In the genomic region with DNA sequence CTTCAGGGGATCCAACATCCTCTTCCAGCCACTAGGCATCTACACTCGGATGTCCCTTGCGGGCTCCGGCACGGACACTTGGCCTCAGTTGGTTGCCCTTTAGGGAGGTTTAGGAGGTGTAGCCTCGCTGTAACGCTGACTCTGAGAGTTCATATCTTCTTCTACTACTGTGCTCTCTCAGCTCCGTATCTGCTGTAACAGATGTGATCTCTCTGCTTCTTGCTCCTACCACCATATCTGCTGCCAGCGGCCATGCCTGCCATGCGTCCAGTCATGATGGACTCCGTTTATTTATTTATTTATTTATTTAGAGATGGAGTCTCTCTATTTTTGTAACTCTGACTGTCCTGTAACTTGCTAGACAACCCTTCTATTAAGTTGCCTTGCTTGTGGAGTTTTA, we compare ENCODE assay signal across 31 mouse cellular contexts. TPM values are rescaled to one million over a fixed set of nuclear protein-coding genes. Genes with fewer than 3 reads are reported as not detected.
A peak's percentile ranks its signal among the peaks of the same experiment; 100 is the strongest.
DNase-seq lines count a peak whose midpoint lies in the region; ATAC-seq and TF ChIP-seq lines count a peak whose summit lies in the region.
"Had no signal": no experiment of that assay in that cellular context is flagged by ENCODE, and none has a peak within 500 bp of the region (broad histone marks: within the 10 kb centered on the region; RNA-seq: fewer than 3 reads in every experiment).

No protein-coding gene starts in this region.

- H3K9me3 ChIP-seq in liver, postnatal 0 days (ENCODE audit: low read length) = no peaks in the 10 kb centered on the region
- H3K9me3 ChIP-seq in liver, embryonic 13.5 days (replicated peaks) = no peaks in the 10 kb centered on the region
- no peaks in the 10 kb centered on the region for H3K9me3 ChIP-seq in liver, embryonic 16.5 days (replicated peaks; ENCODE audit: control insufficient read depth, low read length)
- H3K9me3 ChIP-seq: embryonic facial prominence, embryonic 12.5 days; embryonic facial prominence, embryonic 15.5 days; forebrain, embryonic 10.5 days; forebrain, embryonic 13.5 days; G1E; heart, embryonic 10.5 days; heart, embryonic 13.5 days had no signal

- no peak for ATAC-seq in liver, postnatal 0 days
- peak; percentile 73 for ATAC-seq in liver, embryonic 13.5 days (ENCODE audit: low read depth)
- ATAC-seq in liver, embryonic 16.5 days (ENCODE audit: low read depth) = peak; percentile 83
- ATAC-seq: forebrain, embryonic 13.5 days; forebrain, embryonic 16.5 days; hindbrain, postnatal 0 days had no signal

- TF ChIP-seq EP300 in liver, postnatal 0 days (IDR thresholded peaks at IDR 0.05; ENCODE audit: low read depth) = no peak

- no peak overlapping the region for H3K4me2 ChIP-seq in liver, postnatal 0 days (ENCODE audit: low read depth, low read length)
- H3K4me2 ChIP-seq in liver, embryonic 13.5 days = peak overlapping the region; percentile 18
- H3K4me2 ChIP-seq in liver, embryonic 16.5 days (ENCODE audit: low read depth, low read length) = no peak overlapping the region
- H3K4me2 ChIP-seq: embryonic facial prominence, embryonic 12.5 days; embryonic facial prominence, embryonic 15.5 days; forebrain, embryonic 13.5 days; heart, embryonic 13.5 days; hindbrain, embryonic 14.5 days had no signal

- H3K27ac ChIP-seq in liver, postnatal 0 days (ENCODE audit: low read depth) = no peak overlapping the region
- no peak overlapping the region for H3K27ac ChIP-seq in liver, embryonic 13.5 days
- H3K27ac ChIP-seq in liver, embryonic 16.5 days (ENCODE audit: low read length) = no peak overlapping the region
- H3K27ac ChIP-seq: embryonic facial prominence, embryonic 12.5 days; embryonic facial prominence, embryonic 15.5 days; forebrain, embryonic 10.5 days; forebrain, embryonic 13.5 days; heart, adult 2 months; heart, embryonic 10.5 days; heart, embryonic 13.5 days; hindbrain, embryonic 14.5 days; hindbrain, postnatal 0 days had no signal

- H3K4me3 ChIP-seq in liver, postnatal 0 days (ENCODE audit: low read depth, low read length) = no peak overlapping the region
- no peak overlapping the region for H3K4me3 ChIP-seq in liver, embryonic 13.5 days (replicated peaks)
- H3K4me3 ChIP-seq in liver, embryonic 16.5 days (ENCODE audit: low read depth, low read length) = no peak overlapping the region
- H3K4me3 ChIP-seq: embryonic facial prominence, embryonic 12.5 days; embryonic facial prominence, embryonic 15.5 days; forebrain, embryonic 10.5 days; forebrain, embryonic 13.5 days; heart, adult 2 months; heart, embryonic 10.5 days; heart, embryonic 13.5 days had no signal

- no peaks in the 10 kb centered on the region for H3K36me3 ChIP-seq in liver, postnatal 0 days (replicated peaks; ENCODE audit: insufficient read depth, low read length)
- no peaks in the 10 kb centered on the region for H3K36me3 ChIP-seq in liver, embryonic 13.5 days
- no peaks in the 10 kb centered on the region for H3K36me3 ChIP-seq in liver, embryonic 16.5 days (ENCODE audit: control insufficient read depth, insufficient read depth)
- H3K36me3 ChIP-seq: embryonic facial prominence, embryonic 12.5 days; embryonic facial prominence, embryonic 15.5 days; forebrain, embryonic 10.5 days; G1E; heart, embryonic 10.5 days; heart, embryonic 13.5 days had no signal

- peak; percentile 58 for DNase-seq in liver
- no peak for DNase-seq in liver, postnatal 0 days
- DNase-seq in liver, embryonic 13.5 days = peak; percentile 33
- DNase-seq in c-Kit-positive CD71-positive TER-119-positive erythroid progenitor cells, embryonic 14.5 days (ENCODE audit: low spot score) = no peak
- DNase-seq in kidney, postnatal 14 days = no peak
- no peak for DNase-seq in spleen, adult 18-20 months
- DNase-seq: adrenal gland, adult 2 months; adrenal gland, postnatal 14 days; B cell, adult 2 months; cerebellum, adult 11 months; cerebellum, adult 2 months; cerebellum, adult 9-11 months; cerebellum, postnatal 25 days; gastrocnemius, postnatal 10 days; gastrocnemius, postnatal 36 days; heart, adult 2 months; heart, postnatal 14 days; heart, postnatal 4 days had no signal

- H3K4me1 ChIP-seq in liver, postnatal 0 days (ENCODE audit: insufficient read depth) = no peaks in the 10 kb centered on the region
- H3K4me1 ChIP-seq in liver, embryonic 13.5 days (replicated peaks) = peaks cover 30% of the 10 kb centered on the region
- peaks cover 19% of the 10 kb centered on the region for H3K4me1 ChIP-seq in liver, embryonic 16.5 days (ENCODE audit: control insufficient read depth, low read depth, low read length)
- H3K4me1 ChIP-seq: forebrain, embryonic 13.5 days had no signal

- no peaks in the 10 kb centered on the region for H3K27me3 ChIP-seq in liver, postnatal 0 days (ENCODE audit: insufficient read depth, low read length)
- H3K27me3 ChIP-seq in liver, embryonic 13.5 days = no peaks in the 10 kb centered on the region
- H3K27me3 ChIP-seq in liver, embryonic 16.5 days (ENCODE audit: control insufficient read depth, insufficient read depth, low read depth, low read length) = no peaks in the 10 kb centered on the region
- H3K27me3 ChIP-seq: CH12.LX; embryonic facial prominence, embryonic 12.5 days; embryonic facial prominence, embryonic 15.5 days; forebrain, embryonic 13.5 days; heart, embryonic 13.5 days had no signal

- no peak overlapping the region for H3K9ac ChIP-seq in liver, postnatal 0 days (replicated peaks)
- no peak overlapping the region for H3K9ac ChIP-seq in liver, embryonic 13.5 days
- peak overlapping the region; percentile 1; the same call in 1 of the 2 replicates for H3K9ac ChIP-seq in liver, embryonic 16.5 days (ENCODE audit: low read depth, low read length)
- H3K9ac ChIP-seq: embryonic facial prominence, embryonic 12.5 days; embryonic facial prominence, embryonic 15.5 days; forebrain, embryonic 13.5 days; heart, embryonic 13.5 days; hindbrain, embryonic 14.5 days had no signal

- WGBS in liver, postnatal 0 days (ENCODE audit: insufficient replicate concordance) = 69% methylated on average over 10 of the region's 10 CpGs
- 51% methylated on average over 10 of the region's 10 CpGs for WGBS in liver, embryonic 13.5 days (ENCODE audit: insufficient replicate concordance)
- WGBS in liver, embryonic 16.5 days (ENCODE audit: insufficient replicate concordance) = 40% methylated on average over 10 of the region's 10 CpGs

- no peak for TF ChIP-seq CTCF in liver, postnatal 0 days (IDR thresholded peaks at IDR 0.05; ENCODE audit: low read depth)

RNA-seq across cellular contexts. Expression of a gene that starts 11.7 kb away (rescaled TPM):
- polyA plus RNA-seq in liver, postnatal 0 days (2015; fragmentation: Nextera tagmentation; extraction: Ambion mirVana) = 0.16 and 0.37 TPM in 2 replicates
- polyA plus RNA-seq in liver, embryonic 13.5 days (2015; fragmentation: Nextera tagmentation; extraction: Ambion mirVana) = 0.15 and 0.17 TPM in 2 replicates
- 0.14 and 0.37 TPM in 2 replicates for polyA plus RNA-seq in liver, embryonic 16.5 days (2015; fragmentation: Nextera tagmentation; extraction: Ambion mirVana)
- polyA plus RNA-seq: forebrain, embryonic 16.5 days; G1E; hindbrain, embryonic 14.5 days had no signal

RNA-seq across cellular contexts. Expression of a gene that starts 20.0 kb away (rescaled TPM):
- polyA plus RNA-seq in liver, postnatal 0 days (2015; fragmentation: Nextera tagmentation; extraction: Ambion mirVana) = 620 and 664 TPM in 2 replicates
- 499 and 526 TPM in 2 replicates for polyA plus RNA-seq in liver, embryonic 13.5 days (2015; fragmentation: Nextera tagmentation; extraction: Ambion mirVana)
- 371 and 385 TPM in 2 replicates for polyA plus RNA-seq in liver, embryonic 16.5 days (2015; fragmentation: Nextera tagmentation; extraction: Ambion mirVana)

RNA-seq across cellular contexts. Expression of a gene that starts 38.7 kb away (rescaled TPM):
- not detected in 2 replicates for polyA plus RNA-seq in liver, postnatal 0 days (2015; fragmentation: Nextera tagmentation; extraction: Ambion mirVana)
- not detected in 2 replicates for polyA plus RNA-seq in liver, embryonic 13.5 days (2015; fragmentation: Nextera tagmentation; extraction: Ambion mirVana)
- not detected in 2 replicates for polyA plus RNA-seq in liver, embryonic 16.5 days (2015; fragmentation: Nextera tagmentation; extraction: Ambion mirVana)
- polyA plus RNA-seq: adrenal gland, adult 2 months; embryonic facial prominence, embryonic 12.5 days; forebrain, embryonic 10.5 days; forebrain, embryonic 13.5 days; G1E; heart, adult 2 months; heart, embryonic 10.5 days; heart, embryonic 13.5 days; heart, embryonic 16.5 days had no signal

RNA-seq across cellular contexts. Expression of a gene that starts 43.0 kb away (rescaled TPM):
- 19.3 and 21.3 TPM in 2 replicates for polyA plus RNA-seq in liver, postnatal 0 days (2015; fragmentation: Nextera tagmentation; extraction: Ambion mirVana)
- 34.3 and 37.8 TPM in 2 replicates for polyA plus RNA-seq in liver, embryonic 13.5 days (2015; fragmentation: Nextera tagmentation; extraction: Ambion mirVana)
- 25.4 and 26.0 TPM in 2 replicates for polyA plus RNA-seq in liver, embryonic 16.5 days (2015; fragmentation: Nextera tagmentation; extraction: Ambion mirVana)

Comparison
In these comparisons a context has a peak if more than half of its experiments do, and no peak if none do; other contexts are left out.
1. DNase-seq: peak in liver (single experiment) and liver, embryonic 13.5 days (single experiment); none in liver, postnatal 0 days (single experiment), c-Kit-positive CD71-positive TER-119-positive erythroid progenitor cells, embryonic 14.5 days (single experiment), kidney, postnatal 14 days (single experiment) and spleen, adult 18-20 months (0 of 2).